Mouse (Mus musculus) heart, postnatal 0 days (tissue): ENCODE measurements around the gene Rabgap1l. TPM values are rescaled to one million over a fixed set of nuclear protein-coding genes. Genes with fewer than 3 reads are reported as not detected.

Experiments used
- ATAC-seq: fragments of 200-750 bp; cut with Nextera tagmentation; 2 replicates; pipeline ENCODE4 v1.8.0; 2017; ENCODE audit warnings: low read depth, moderate number of reproducible peaks, moderate library complexity; ENCODE audit not compliant: insufficient read depth
- DNase-seq: peaks from one replicate; pipeline ENCODE4 v3.0.0-alpha.2; 2016; ENCODE audit warnings: low spot score
- H3K27ac ChIP-seq: fragments of 300-500 bp; sonication (generic); 2 replicates; pipeline ENCODE4 v1.5.1; 2014; ENCODE audit warnings: low read depth, mild to moderate bottlenecking
- H3K27me3 ChIP-seq: fragments of 300-500 bp; sonication (generic); 2 replicates; pipeline ENCODE4 v1.6.1; 2014; ENCODE audit warnings: low read length, mixed read lengths; ENCODE audit not compliant: control insufficient read depth, insufficient read depth
- H3K36me3 ChIP-seq: fragments of 300-500 bp; sonication (generic); replicated peaks from 2 replicates; pipeline ENCODE4 v1.6.1; 2014; ENCODE audit warnings: low read length, mixed read lengths; ENCODE audit not compliant: control insufficient read depth, insufficient read depth
- H3K4me1 ChIP-seq: fragments of 300-500 bp; sonication (generic); 2 replicates; pipeline ENCODE4 v1.6.1; 2014; ENCODE audit warnings: antibody characterized with exemption; ENCODE audit not compliant: control insufficient read depth, insufficient read depth
- H3K4me2 ChIP-seq: fragments of 300-500 bp; sonication (generic); 2 replicates; pipeline ENCODE4 v1.6.1; 2014; ENCODE audit warnings: low read depth, mild to moderate bottlenecking, low read length, moderate library complexity
- H3K4me3 ChIP-seq: fragments of 300-500 bp; sonication (generic); 2 replicates; pipeline ENCODE4 v1.5.1; 2014; ENCODE audit warnings: low read depth, low read length
- H3K9ac ChIP-seq: fragments of 300-500 bp; sonication (generic); replicated peaks from 2 replicates; pipeline ENCODE4 v1.6.1; 2014; ENCODE audit warnings: low read depth, low read length, mixed read lengths
- H3K9me3 ChIP-seq: fragments of 300-500 bp; sonication (generic); replicated peaks from 2 replicates; pipeline ENCODE4 v1.6.1; 2016; ENCODE audit warnings: low read length; ENCODE audit not compliant: control insufficient read depth
- CTCF ChIP-seq: IDR thresholded peaks from 2 replicates; pipeline ENCODE4 v1.5.1; 2016; ENCODE audit warnings: antibody characterized with exemption, control low read depth, low read depth
- EP300 ChIP-seq: IDR thresholded peaks from 2 replicates; pipeline ENCODE4 v1.6.1; 2016; ENCODE audit warnings: antibody characterized with exemption, low read depth
- WGBS: fragments of 180-500 bp; shearing (Covaris S2); extraction: QIAGEN DNeasy Blood & Tissue Kit; methylation state at CpG from one replicate; pipeline ENCODE4 v1.1.7; 2014; 5-methylcytosine and 5-hydroxymethylcytosine counted together
- polyA plus RNA-seq: library from polyadenylated mRNA; unstranded; fragments of >200 nt; fragmentation: Nextera tagmentation; extraction: Ambion mirVana; gene quantifications from 2 replicates; pipeline ENCODE4 v1.2.1, GENCODE M21; 2015
- total RNA-seq: library from RNA; depleted of rRNA; stranded (reverse); fragments of >200 nt; gene quantifications from 2 replicates; pipeline ENCODE4 v1.2.3, GENCODE M21; 2014; ENCODE audit warnings: low replicate concordance

Gene Rabgap1l
- total and polyA plus RNA-seq, 2 experiments from 2014 or later = 71.4 to 123 TPM

- no peak for ATAC-seq
- Histone ChIP-seq H3K9me3 (0 out of 2 replicates have a peak, but pooled peaks cover 5% of the 10 kb centered on the region), H3K4me3 (no peak overlapping the region), H3K9ac (no peak overlapping the region), H3K27me3 (no peaks in the 10 kb centered on the region), H3K27ac (no peak overlapping the region), H3K4me1 (peaks cover 10% of the 10 kb centered on the region; the same call in 1 of the 2 replicates), H3K4me2 (no peak overlapping the region), H3K36me3 (0 out of 2 replicates have a peak, but pooled peaks cover 8% of the 10 kb centered on the region)
- TF ChIP-seq CTCF (no peak), EP300 (no peak)
- no peak for DNase-seq
- WGBS = 89% methylated on average over 2 of the region's 2 CpGs
Observed at GRCm38 (mm10) chr1:160684251-160684650, 108.8 kb downstream of the Rabgap1l start.

- Histone ChIP-seq H3K4me2 (no peak overlapping the region), H3K27me3 (no peaks in the 10 kb centered on the region), H3K36me3 (0 out of 2 replicates have a peak, but pooled peaks cover 8% of the 10 kb centered on the region), H3K4me1 (peaks cover 10% of the 10 kb centered on the region; the same call in 1 of the 2 replicates), H3K9ac (no peak overlapping the region), H3K9me3 (0 out of 2 replicates have a peak, but pooled peaks cover 5% of the 10 kb centered on the region), H3K4me3 (no peak overlapping the region), H3K27ac (0 out of 2 replicates have a peak overlapping the region, but pooled peaks have one; percentile 7)
- ATAC-seq (no peak), DNase-seq (peak; percentile 25)
- 55% methylated on average over 3 of the region's 3 CpGs for WGBS
- TF ChIP-seq CTCF (no peak), EP300 (no peak)
Observed at GRCm38 (mm10) chr1:160681398-160682050, 111.5 kb downstream of the Rabgap1l start.

GRCm38 (mm10) chr1:160674763-160675162 is 118.2 kb downstream of the Rabgap1l start:
- Histone ChIP-seq H3K4me1 (peaks cover 6% of the 10 kb centered on the region; the same call in 1 of the 2 replicates), H3K9me3 (no peaks in the 10 kb centered on the region), H3K27me3 (no peaks in the 10 kb centered on the region), H3K4me3 (no peak overlapping the region), H3K36me3 (no peaks in the 10 kb centered on the region), H3K27ac (no peak overlapping the region), H3K4me2 (peak overlapping the region; percentile 31; the same call in 1 of the 2 replicates), H3K9ac (no peak overlapping the region)
- DNase-seq = no peak
- 44% methylated on average over 2 of the region's 2 CpGs for WGBS
- TF ChIP-seq EP300 = no peak
- TF ChIP-seq CTCF = no peak
- no peak for ATAC-seq

- no peak overlapping the region for H3K4me3 ChIP-seq
- H3K4me1 ChIP-seq = peaks cover 6% of the 10 kb centered on the region; the same call in 1 of the 2 replicates
- TF ChIP-seq EP300 (no peak), CTCF (no peak)
- DNase-seq (peak; percentile 17), ATAC-seq (no peak)
- H3K9me3 ChIP-seq = no peaks in the 10 kb centered on the region
- no peak overlapping the region for H3K4me2 ChIP-seq
- no peak overlapping the region for H3K9ac ChIP-seq
- H3K27ac ChIP-seq = no peak overlapping the region
- WGBS = 58% methylated on average over 3 of the region's 3 CpGs
- H3K36me3 ChIP-seq = no peaks in the 10 kb centered on the region
- H3K27me3 ChIP-seq = no peaks in the 10 kb centered on the region
Observed at GRCm38 (mm10) chr1:160672088-160672814, 120.8 kb downstream of the Rabgap1l start.

- Histone ChIP-seq H3K27me3 (no peaks in the 10 kb centered on the region), H3K4me1 (no peaks in the 10 kb centered on the region), H3K4me3 (no peak overlapping the region), H3K27ac (no peak overlapping the region), H3K4me2 (no peak overlapping the region), H3K36me3 (no peaks in the 10 kb centered on the region), H3K9ac (no peak overlapping the region), H3K9me3 (no peaks in the 10 kb centered on the region)
- TF ChIP-seq EP300 (no peak), CTCF (no peak)
- DNase-seq (no peak), ATAC-seq (no peak)
- WGBS = 60% methylated on average over 2 of the region's 2 CpGs
Observed at GRCm38 (mm10) chr1:160655806-160656470, 137.1 kb downstream of the Rabgap1l start.
